Mouse (Mus musculus) embryonic facial prominence, embryonic 11.5 days (tissue): ENCODE measurements at regions not wholly inside any gene's neighbourhood (a gene's known extent, or its start where the extent isn't known, plus 50 kb on each side); places are given as distances from the start of the nearest gene placed in this dataset.

Experiments used
- ATAC-seq: fragments of 200-750 bp; cut with Nextera tagmentation; replicated peaks from 2 replicates; pipeline ENCODE4 v1.8.0; 2017; ENCODE audit warnings: low read depth; ENCODE audit not compliant: insufficient number of reproducible peaks, low FRiP score, low TSS enrichment
- DNase-seq: peaks from one replicate; pipeline ENCODE4 v3.0.0-alpha.2; 2015; ENCODE audit warnings: low spot score
- H3K27ac ChIP-seq: fragments of 300-500 bp; sonication (generic); replicated peaks from 2 replicates; pipeline ENCODE4 v1.5.1; 2014; ENCODE audit warnings: mild to moderate bottlenecking, low read depth, low read length, control low read depth
- H3K27me3 ChIP-seq: fragments of 300-500 bp; sonication (generic); 2 replicates; pipeline ENCODE4 v1.6.1; 2014; ENCODE audit warnings: mild to moderate bottlenecking, low read length, moderate library complexity, mixed read lengths; ENCODE audit not compliant: control insufficient read depth, insufficient read depth
- H3K36me3 ChIP-seq: fragments of 300-500 bp; sonication (generic); replicated peaks from 2 replicates; pipeline ENCODE4 v1.6.1; 2014; ENCODE audit warnings: low read depth, mild to moderate bottlenecking, low read length, moderate library complexity, mixed read lengths; ENCODE audit not compliant: control insufficient read depth, insufficient read depth
- H3K4me1 ChIP-seq: fragments of 300-500 bp; sonication (generic); 2 replicates; pipeline ENCODE4 v1.6.1; 2014; ENCODE audit warnings: low read length, mixed read lengths; ENCODE audit not compliant: control insufficient read depth, insufficient read depth
- H3K4me2 ChIP-seq: fragments of 300-500 bp; sonication (generic); 2 replicates; pipeline ENCODE4 v1.6.1; 2014; ENCODE audit warnings: low read depth, mild to moderate bottlenecking, control low read depth, low read length, moderate library complexity
- H3K4me3 ChIP-seq: fragments of 300-500 bp; sonication (generic); 2 replicates; pipeline ENCODE4 v1.5.1; 2014; ENCODE audit warnings: low read depth, low read length, control low read depth
- H3K9ac ChIP-seq: fragments of 300-500 bp; sonication (generic); replicated peaks from 2 replicates; pipeline ENCODE4 v1.6.1; 2014; ENCODE audit warnings: mild to moderate bottlenecking, control low read depth, low read length
- H3K9me3 ChIP-seq: fragments of 300-500 bp; sonication (generic); replicated peaks from 2 replicates; pipeline ENCODE4 v1.6.1; 2016; ENCODE audit warnings: mild to moderate bottlenecking, low read length, inconsistent platforms, mixed read lengths; ENCODE audit not compliant: control insufficient read depth
- WGBS: fragments of 180-500 bp; shearing (Covaris S2); extraction: QIAGEN DNeasy Blood & Tissue Kit; methylation state at CpG from one replicate; pipeline ENCODE4 v1.1.7; 2014; 5-methylcytosine and 5-hydroxymethylcytosine counted together

DNA sequence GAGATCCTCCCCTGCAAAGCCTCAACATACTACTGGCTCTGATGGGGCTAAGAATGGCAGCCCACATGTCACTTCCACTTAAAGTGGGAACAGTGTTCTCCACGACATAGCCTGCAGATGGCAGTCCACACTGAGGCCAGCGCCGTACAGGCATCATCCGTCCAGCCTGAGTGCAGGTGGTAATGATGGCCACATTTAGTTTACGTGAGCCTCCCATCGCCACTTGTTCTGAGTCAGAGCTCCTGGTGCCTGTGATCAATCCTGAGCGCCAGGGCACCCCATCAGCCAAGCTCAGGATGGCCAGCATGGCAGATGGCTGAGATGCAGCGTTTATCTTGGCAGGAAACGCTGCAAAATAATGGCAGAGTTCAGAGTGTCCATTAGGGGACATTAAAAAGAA is 159.6 kb downstream of the Adgrd1 start:
- no peaks in the 10 kb centered on the region for H3K27me3 ChIP-seq
- H3K4me3 ChIP-seq = no peak overlapping the region
- H3K36me3 ChIP-seq = no peaks in the 10 kb centered on the region
- H3K27ac ChIP-seq = no peak overlapping the region
- no peaks in the 10 kb centered on the region for H3K4me1 ChIP-seq
- WGBS = 76% methylated on average over 9 of the region's 9 CpGs
- H3K9me3 ChIP-seq = no peaks in the 10 kb centered on the region
- no peak overlapping the region for H3K4me2 ChIP-seq
- no peak overlapping the region for H3K9ac ChIP-seq
- DNase-seq = no peak
- no peak for ATAC-seq

GRCm38 (mm10) chr5:129257206-129257605 is 160.7 kb downstream of the Adgrd1 start:
- H3K27ac ChIP-seq = no peak overlapping the region
- H3K36me3 ChIP-seq = no peaks in the 10 kb centered on the region
- DNase-seq (no peak), ATAC-seq (no peak)
- no peak overlapping the region for H3K9ac ChIP-seq
- H3K4me3 ChIP-seq = no peak overlapping the region
- H3K9me3 ChIP-seq = no peaks in the 10 kb centered on the region
- H3K27me3 ChIP-seq = no peaks in the 10 kb centered on the region
- no peaks in the 10 kb centered on the region for H3K4me1 ChIP-seq
- H3K4me2 ChIP-seq = no peak overlapping the region
- 75% methylated on average over 5 of the region's 5 CpGs for WGBS

DNA sequence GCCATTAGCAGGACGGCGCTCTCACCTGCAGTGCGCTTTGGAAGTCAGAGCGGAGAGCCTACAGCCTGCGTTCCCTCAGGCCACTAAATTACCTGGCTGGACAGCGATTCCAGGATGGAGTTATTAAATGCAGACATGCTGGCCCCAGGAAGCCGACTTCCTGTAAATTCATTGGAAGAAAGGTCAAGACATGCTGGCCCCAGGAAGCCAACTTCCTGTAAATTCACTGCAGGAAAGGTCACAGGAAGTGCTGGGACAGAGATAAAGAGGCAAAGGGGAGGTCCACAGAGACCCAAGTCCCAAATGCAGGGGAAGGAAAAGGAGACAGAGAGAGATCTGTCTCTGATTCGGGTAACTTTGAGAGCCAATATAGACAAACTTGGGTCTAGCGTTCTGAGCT is 164.1 kb downstream of the Adgrd1 start:
- H3K36me3 ChIP-seq = no peaks in the 10 kb centered on the region
- WGBS = 50% methylated on average over 9 of the region's 9 CpGs

DNA sequence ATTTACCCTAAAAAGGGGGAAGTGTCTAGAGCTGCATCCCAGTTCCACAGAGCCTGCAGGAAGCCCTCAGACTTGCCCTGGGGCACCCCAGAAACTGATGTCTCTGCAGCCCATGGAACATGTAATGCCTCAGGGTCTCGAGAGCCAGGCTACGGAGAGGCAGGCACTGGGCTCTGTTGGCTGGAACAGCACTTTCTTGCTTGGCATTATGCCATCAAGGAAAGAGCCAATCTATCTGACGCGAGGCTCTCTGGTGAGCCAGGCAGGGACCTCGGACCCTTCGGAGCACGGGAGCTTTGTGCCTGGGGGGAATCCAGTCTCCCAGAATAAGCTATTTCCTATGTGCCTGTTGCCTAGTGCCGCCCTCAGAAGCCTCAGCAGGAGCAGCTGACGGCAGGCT is 166.6 kb downstream of the Adgrd1 start:
- Histone ChIP-seq H3K27ac (no peak overlapping the region), H3K9ac (no peak overlapping the region), H3K4me2 (no peak overlapping the region), H3K36me3 (no peaks in the 10 kb centered on the region), H3K4me1 (no peaks in the 10 kb centered on the region), H3K4me3 (no peak overlapping the region), H3K9me3 (no peaks in the 10 kb centered on the region), H3K27me3 (no peaks in the 10 kb centered on the region)
- no peak for DNase-seq
- no peak for ATAC-seq
- 55% methylated on average over 9 of the region's 9 CpGs for WGBS

More for the DNA sequence above, 164.1 kb downstream of the Adgrd1 start:
- Histone ChIP-seq H3K27ac (no peak overlapping the region), H3K4me1 (no peaks in the 10 kb centered on the region), H3K27me3 (no peaks in the 10 kb centered on the region), H3K4me3 (no peak overlapping the region), H3K4me2 (no peak overlapping the region), H3K9me3 (no peaks in the 10 kb centered on the region), H3K9ac (no peak overlapping the region)
- ATAC-seq (no peak), DNase-seq (no peak)

GRCm38 (mm10) chr5:129264363-129264762 is 167.8 kb downstream of the Adgrd1 start:
- Histone ChIP-seq H3K4me1 (no peaks in the 10 kb centered on the region), H3K36me3 (no peaks in the 10 kb centered on the region), H3K9ac (no peak overlapping the region), H3K9me3 (no peaks in the 10 kb centered on the region), H3K4me2 (no peak overlapping the region), H3K4me3 (no peak overlapping the region), H3K27ac (no peak overlapping the region), H3K27me3 (no peaks in the 10 kb centered on the region)
- DNase-seq (no peak), ATAC-seq (no peak)
- 93% methylated on average over 15 of the region's 15 CpGs for WGBS

DNA sequence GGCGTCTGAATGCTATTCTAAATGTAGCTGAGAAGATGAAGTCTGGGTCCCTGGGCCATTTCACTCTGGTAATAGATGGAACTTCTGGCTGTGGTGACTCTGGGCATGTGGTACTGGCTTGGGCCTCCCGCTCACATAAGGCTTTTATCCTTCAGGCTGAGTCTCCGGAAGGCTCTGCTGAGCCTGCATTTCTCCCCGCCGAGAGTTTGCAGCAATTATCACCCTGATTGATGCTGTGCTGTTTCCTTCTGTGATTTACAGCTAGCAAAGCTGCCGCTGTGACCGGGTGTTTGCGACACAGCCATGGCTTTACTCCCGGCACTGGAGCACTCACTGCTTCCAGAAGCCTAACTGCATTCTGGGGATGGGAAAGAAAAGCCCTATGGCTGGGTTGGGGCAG is 171.9 kb downstream of the Adgrd1 start:
- no peaks in the 10 kb centered on the region for H3K4me1 ChIP-seq
- 62% methylated on average over 9 of the region's 9 CpGs for WGBS
- ATAC-seq (no peak), DNase-seq (no peak)
- no peaks in the 10 kb centered on the region for H3K36me3 ChIP-seq
- no peaks in the 10 kb centered on the region for H3K9me3 ChIP-seq
- H3K4me2 ChIP-seq = no peak overlapping the region
- H3K4me3 ChIP-seq = no peak overlapping the region
- H3K9ac ChIP-seq = no peak overlapping the region
- H3K27me3 ChIP-seq = no peaks in the 10 kb centered on the region
- H3K27ac ChIP-seq = no peak overlapping the region

DNA sequence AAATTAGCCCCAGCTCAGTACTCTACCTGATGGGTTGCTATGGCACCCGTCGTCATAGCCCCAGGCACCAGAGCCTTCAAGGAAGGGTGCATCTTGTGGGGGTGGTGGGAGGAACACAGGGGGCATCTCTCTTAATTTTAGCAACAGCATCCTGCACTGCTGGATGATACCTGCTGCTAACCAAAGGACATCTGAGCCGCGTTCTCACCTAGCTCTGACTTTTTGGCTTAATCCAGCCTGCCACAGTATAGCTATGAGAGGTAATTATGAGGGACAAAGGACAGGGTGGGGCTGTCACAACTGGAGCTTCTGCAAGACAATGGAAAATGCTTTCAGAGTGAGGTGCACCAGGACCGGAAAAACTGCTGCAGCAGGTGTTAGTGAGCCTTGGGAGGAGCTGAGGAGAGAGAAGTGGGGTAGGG is 173.5 kb downstream of the Adgrd1 start:
- no peak overlapping the region for H3K4me3 ChIP-seq
- ATAC-seq = no peak
- 15% methylated on average over 5 of the region's 5 CpGs for WGBS

DNA sequence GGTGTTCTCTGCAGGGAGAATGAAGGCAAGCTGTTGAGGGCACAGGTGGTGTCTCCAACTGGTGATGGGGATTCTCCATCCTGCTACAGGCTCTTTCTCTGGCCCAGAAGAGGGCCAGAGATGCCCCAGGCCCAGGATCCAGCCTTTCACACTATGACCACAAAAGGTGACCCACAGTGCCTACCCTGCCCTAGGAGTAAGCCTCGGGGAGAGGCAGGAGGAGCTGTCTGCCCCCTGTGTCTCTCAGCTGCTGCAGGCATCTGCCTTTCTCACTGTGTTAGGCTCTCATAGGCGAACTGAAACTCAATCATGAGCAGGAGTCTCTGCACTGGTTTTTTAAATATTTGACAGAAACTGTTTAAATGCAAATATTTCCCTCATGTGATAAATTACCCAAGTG is 184.9 kb downstream of the Adgrd1 start:
- H3K27me3 ChIP-seq = no peaks in the 10 kb centered on the region
- WGBS = 30% methylated on average over 2 of the region's 2 CpGs
- ATAC-seq (no peak), DNase-seq (no peak)
- H3K27ac ChIP-seq = no peak overlapping the region
- H3K4me3 ChIP-seq = no peak overlapping the region
- H3K9me3 ChIP-seq = no peaks in the 10 kb centered on the region
- H3K9ac ChIP-seq = no peak overlapping the region
- H3K4me1 ChIP-seq = no peaks in the 10 kb centered on the region
- H3K4me2 ChIP-seq = no peak overlapping the region
- no peaks in the 10 kb centered on the region for H3K36me3 ChIP-seq

More for the DNA sequence above, 173.5 kb downstream of the Adgrd1 start:
- no peak for DNase-seq
- H3K36me3 ChIP-seq = no peaks in the 10 kb centered on the region
- H3K27ac ChIP-seq = no peak overlapping the region
- H3K9ac ChIP-seq = no peak overlapping the region
- no peaks in the 10 kb centered on the region for H3K4me1 ChIP-seq
- no peaks in the 10 kb centered on the region for H3K9me3 ChIP-seq
- H3K27me3 ChIP-seq = no peaks in the 10 kb centered on the region
- no peak overlapping the region for H3K4me2 ChIP-seq
